Mouse (Mus musculus): ENCODE results near the gene Ccdc86. TPM values are rescaled to one million over a fixed set of nuclear protein-coding genes. Genes with fewer than 3 reads are reported as not detected.
A peak's percentile ranks its signal among the peaks of the same experiment; 100 is the strongest.

Ccdc86 gene
- polyA plus RNA-seq, 1 experiment: 31.3 TPM

DNA sequence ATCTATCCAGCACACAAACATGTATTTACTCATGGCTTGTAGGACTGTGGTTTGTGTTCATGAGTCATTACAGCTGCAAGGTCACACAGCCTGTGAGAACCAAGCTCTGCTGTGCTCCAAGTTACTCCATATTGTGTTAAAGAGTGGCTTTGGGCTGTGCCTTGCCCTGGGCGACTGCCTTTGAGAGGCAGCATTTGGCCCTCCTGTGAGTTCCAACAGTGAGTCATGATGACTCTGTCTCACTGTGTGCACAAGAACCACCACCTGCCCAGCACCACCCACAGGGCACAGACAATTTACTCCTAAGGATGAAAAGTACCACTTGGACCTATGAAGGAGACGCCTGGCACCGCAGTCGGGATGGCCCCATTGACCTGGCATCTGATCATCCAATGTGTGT is 36.8 kb upstream of the Ccdc86 start:
- no peak overlapping the region for H3ac ChIP-seq (ENCODE audit: control insufficient read depth, insufficient read length, low read depth)
- H3K27me3 ChIP-seq (ENCODE audit: control insufficient read depth, insufficient read depth, insufficient read length): peaks cover 9% of the 10 kb centered on the region
- no peaks in the 10 kb centered on the region for H3K79me2 ChIP-seq (ENCODE audit: control insufficient read depth, insufficient read depth)
- no peaks in the 10 kb centered on the region for H3K36me3 ChIP-seq (ENCODE audit: control insufficient read depth, insufficient read depth)
- no peaks in the 10 kb centered on the region for H3K79me3 ChIP-seq (ENCODE audit: low read depth)
- no peak overlapping the region for H3K4me3 ChIP-seq (ENCODE audit: insufficient read depth, poor library complexity, severe bottlenecking)
- TF ChIP-seq FOSL1 (IDR thresholded peaks at IDR 0.05; ENCODE audit: insufficient read depth, low read length, poor library complexity, severe bottlenecking) (peak; percentile 84), MYOD1 (IDR thresholded peaks at IDR 0.05; ENCODE audit: control insufficient read depth, insufficient read length, low read depth) (peak; percentile 69), MAX (IDR thresholded peaks at IDR 0.05) (peak; percentile 40), CTCF (IDR thresholded peaks at IDR 0.05; ENCODE audit: control insufficient read depth, insufficient read depth, insufficient read length) (no peak)

DNA sequence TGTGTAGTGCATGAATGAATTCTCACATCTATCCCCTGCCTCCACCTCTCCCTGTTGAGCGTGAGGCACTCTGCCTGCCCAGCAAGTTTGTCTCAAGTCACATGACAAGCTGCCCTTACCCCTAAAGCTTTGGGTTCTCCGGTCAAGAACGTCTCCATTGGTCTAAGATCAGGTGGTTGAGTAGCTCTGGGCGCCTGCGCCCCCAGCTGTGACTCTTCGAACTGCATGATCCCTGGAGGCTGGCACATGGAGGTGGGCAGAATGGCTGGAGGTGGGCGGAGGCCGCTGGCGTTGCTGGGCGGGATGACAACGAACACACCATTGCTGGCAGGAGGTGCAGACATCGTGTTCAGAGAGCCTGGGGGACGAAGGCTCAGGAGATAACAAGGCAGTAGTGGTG is 35.5 kb upstream of the Ccdc86 start:
- Histone ChIP-seq H3K36me3 (ENCODE audit: control insufficient read depth, insufficient read depth) (no peaks in the 10 kb centered on the region), H3ac (ENCODE audit: control insufficient read depth, insufficient read length, low read depth) (no peak overlapping the region), H3K27me3 (ENCODE audit: control insufficient read depth, insufficient read depth, insufficient read length) (peaks cover 4% of the 10 kb centered on the region), H3K79me3 (ENCODE audit: low read depth) (no peaks in the 10 kb centered on the region), H3K79me2 (ENCODE audit: control insufficient read depth, insufficient read depth) (no peaks in the 10 kb centered on the region), H3K4me3 (ENCODE audit: insufficient read depth, poor library complexity, severe bottlenecking) (no peak overlapping the region)
- TF ChIP-seq USF1 (IDR thresholded peaks at IDR 0.05; ENCODE audit: low read depth) (no peak), CEBPB (IDR thresholded peaks at IDR 0.05; ENCODE audit: low read depth) (no peak), MYOG (IDR thresholded peaks at IDR 0.05; ENCODE audit: control insufficient read depth, extremely low read depth, insufficient read length) (no peak), MYOD1 (IDR thresholded peaks at IDR 0.05; ENCODE audit: control insufficient read depth, insufficient read length, low read depth) (no peak), FOSL1 (IDR thresholded peaks at IDR 0.05; ENCODE audit: insufficient read depth, low read length, poor library complexity, severe bottlenecking) (no peak), CTCF (IDR thresholded peaks at IDR 0.05; ENCODE audit: control insufficient read depth, insufficient read depth, insufficient read length) (no peak), MAX (IDR thresholded peaks at IDR 0.05) (no peak)

DNA sequence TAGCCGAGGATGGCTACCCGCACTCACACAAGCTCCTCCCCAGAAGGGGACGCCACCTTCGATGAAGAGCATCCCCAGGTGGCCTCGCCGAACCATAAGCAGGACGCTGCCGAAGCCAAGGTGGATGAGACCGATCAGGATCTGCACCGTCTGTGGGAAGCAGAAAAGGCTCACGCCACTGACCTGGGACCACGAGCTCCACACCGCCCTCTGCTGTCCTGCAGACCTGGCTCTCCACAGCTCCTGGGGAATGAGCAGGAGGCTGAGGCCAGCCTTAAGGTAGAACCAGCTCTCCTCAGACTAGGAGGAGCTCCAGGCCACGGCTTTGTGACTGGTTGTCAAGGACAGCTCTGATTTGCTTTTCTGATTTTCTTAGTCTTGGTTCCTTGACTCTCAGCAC is 34.1 kb upstream of the Ccdc86 start:
- no peaks in the 10 kb centered on the region for H3K79me2 ChIP-seq (ENCODE audit: control insufficient read depth, insufficient read depth)
- H3K79me3 ChIP-seq (ENCODE audit: low read depth): no peaks in the 10 kb centered on the region
- no peak for TF ChIP-seq FOSL1 (IDR thresholded peaks at IDR 0.05; ENCODE audit: insufficient read depth, low read length, poor library complexity, severe bottlenecking)
- TF ChIP-seq CTCF (IDR thresholded peaks at IDR 0.05; ENCODE audit: control insufficient read depth, insufficient read depth, insufficient read length): peak; percentile 25
- no peak overlapping the region for H3ac ChIP-seq (ENCODE audit: control insufficient read depth, insufficient read length, low read depth)
- no peak overlapping the region for H3K4me3 ChIP-seq (ENCODE audit: insufficient read depth, poor library complexity, severe bottlenecking)
- H3K36me3 ChIP-seq (ENCODE audit: control insufficient read depth, insufficient read depth): no peaks in the 10 kb centered on the region
- no peaks in the 10 kb centered on the region for H3K27me3 ChIP-seq (ENCODE audit: control insufficient read depth, insufficient read depth, insufficient read length)

DNA sequence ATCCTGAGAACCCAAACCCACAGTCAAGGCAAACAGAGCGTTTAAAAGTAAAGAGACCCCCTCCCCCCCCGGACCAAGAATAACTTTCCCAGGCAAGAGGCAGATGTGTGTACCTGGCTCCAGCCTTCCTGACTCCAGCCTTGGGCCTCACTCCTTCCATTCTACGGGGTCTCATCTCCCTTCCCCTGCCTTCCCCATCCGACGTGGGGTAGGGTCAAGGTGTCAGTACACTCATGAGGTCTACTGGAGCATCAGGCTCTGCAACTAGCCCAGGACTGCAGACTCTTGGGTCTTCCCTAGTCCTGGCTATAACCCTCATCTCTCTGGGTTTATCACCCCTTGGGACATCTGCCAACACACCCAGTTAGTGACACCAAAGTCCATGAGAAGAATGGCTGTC is 31.1 kb upstream of the Ccdc86 start:
- Histone ChIP-seq H3K79me2 (ENCODE audit: control insufficient read depth, insufficient read depth) (no peaks in the 10 kb centered on the region), H3ac (ENCODE audit: control insufficient read depth, insufficient read length, low read depth) (no peak overlapping the region)
- TF ChIP-seq CTCF (IDR thresholded peaks at IDR 0.05; ENCODE audit: control insufficient read depth, insufficient read depth, insufficient read length) (no peak), MYOG (IDR thresholded peaks at IDR 0.05; ENCODE audit: control insufficient read depth, extremely low read depth, insufficient read length) (no peak), FOSL1 (IDR thresholded peaks at IDR 0.05; ENCODE audit: insufficient read depth, low read length, poor library complexity, severe bottlenecking) (no peak), CEBPB (IDR thresholded peaks at IDR 0.05; ENCODE audit: low read depth) (no peak), MYOD1 (IDR thresholded peaks at IDR 0.05; ENCODE audit: control insufficient read depth, insufficient read length, low read depth) (no peak), USF1 (IDR thresholded peaks at IDR 0.05; ENCODE audit: low read depth) (no peak), MAX (IDR thresholded peaks at IDR 0.05) (no peak)

DNA sequence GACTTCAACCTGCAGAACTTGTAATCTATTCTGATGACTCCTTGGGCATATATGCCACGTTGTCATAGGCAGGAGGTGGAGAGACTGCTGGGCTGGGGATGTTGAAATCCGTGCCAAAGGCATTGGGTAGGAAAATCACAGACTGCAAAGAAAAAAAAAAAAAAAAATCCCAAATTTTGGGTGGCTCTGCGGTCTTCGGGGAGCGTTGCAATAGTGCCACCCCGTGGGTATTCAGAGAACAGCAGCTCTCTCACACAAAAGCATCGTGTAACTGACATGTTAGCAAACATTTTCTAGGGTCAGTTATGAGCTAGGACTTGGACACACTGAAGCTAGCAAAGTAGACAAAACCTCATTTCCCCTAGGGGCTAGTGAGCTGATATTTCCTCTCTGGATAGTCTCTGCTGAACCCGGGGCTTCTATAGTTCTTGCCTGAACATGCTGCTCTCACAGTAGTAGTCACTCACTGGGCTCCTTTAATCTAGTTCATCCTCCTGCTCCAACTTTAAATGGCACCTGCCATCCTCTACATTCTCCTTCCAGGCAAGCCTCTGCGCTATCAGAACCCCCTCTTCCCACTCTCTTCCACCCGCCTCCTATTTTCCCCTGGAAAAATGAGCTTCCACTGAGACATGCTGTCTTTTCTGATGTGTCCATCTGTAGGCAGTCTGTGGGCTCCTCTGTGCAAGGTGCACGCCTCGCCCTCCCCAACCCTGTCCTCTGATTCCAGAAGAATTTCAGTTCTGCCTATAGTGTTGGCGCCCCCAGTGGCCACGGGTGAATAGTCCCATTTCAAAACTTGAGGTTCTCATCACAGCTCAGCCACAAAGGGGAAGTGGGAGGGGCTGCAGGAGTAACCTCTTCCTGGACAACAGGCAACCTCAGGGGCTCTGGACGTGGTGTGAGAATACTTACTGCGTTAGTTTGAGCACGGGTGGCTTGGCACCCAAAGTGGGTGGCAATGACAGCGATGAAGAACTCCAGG is 30.4 kb upstream of the Ccdc86 start:
- no peaks in the 10 kb centered on the region for H3K27me3 ChIP-seq (ENCODE audit: control insufficient read depth, insufficient read depth, insufficient read length)
- TF ChIP-seq CTCF (IDR thresholded peaks at IDR 0.05; ENCODE audit: control insufficient read depth, insufficient read depth, insufficient read length) (peak; percentile 29), CEBPB (IDR thresholded peaks at IDR 0.05; ENCODE audit: low read depth) (no peak), MYOG (IDR thresholded peaks at IDR 0.05; ENCODE audit: control insufficient read depth, extremely low read depth, insufficient read length) (no peak), USF1 (IDR thresholded peaks at IDR 0.05; ENCODE audit: low read depth) (no peak), MAX (IDR thresholded peaks at IDR 0.05) (no peak), MYOD1 (IDR thresholded peaks at IDR 0.05; ENCODE audit: control insufficient read depth, insufficient read length, low read depth) (no peak), FOSL1 (IDR thresholded peaks at IDR 0.05; ENCODE audit: insufficient read depth, low read length, poor library complexity, severe bottlenecking) (no peak)
- H3K4me3 ChIP-seq (ENCODE audit: insufficient read depth, poor library complexity, severe bottlenecking): no peak overlapping the region
- H3K79me3 ChIP-seq (ENCODE audit: low read depth): no peaks in the 10 kb centered on the region
- no peaks in the 10 kb centered on the region for H3K36me3 ChIP-seq (ENCODE audit: control insufficient read depth, insufficient read depth)
- no peaks in the 10 kb centered on the region for H3K79me2 ChIP-seq (ENCODE audit: control insufficient read depth, insufficient read depth)
- H3ac ChIP-seq (ENCODE audit: control insufficient read depth, insufficient read length, low read depth): no peak overlapping the region

More for the DNA sequence above, 31.1 kb upstream of the Ccdc86 start:
- H3K79me3 ChIP-seq (ENCODE audit: low read depth): no peaks in the 10 kb centered on the region
- H3K36me3 ChIP-seq (ENCODE audit: control insufficient read depth, insufficient read depth): no peaks in the 10 kb centered on the region
- H3K4me3 ChIP-seq (ENCODE audit: insufficient read depth, poor library complexity, severe bottlenecking): no peak overlapping the region
- H3K27me3 ChIP-seq (ENCODE audit: control insufficient read depth, insufficient read depth, insufficient read length): no peaks in the 10 kb centered on the region

Data from C2C12 (cell line).